Mouse (Mus musculus) embryonic facial prominence, embryonic 11.5 days (tissue): ENCODE data around the gene C1ql2. TPM values are rescaled to one million over a fixed set of nuclear protein-coding genes. Genes with fewer than 3 reads are reported as not detected.

Experiments used
- ATAC-seq: fragments of 200-750 bp; cut with Nextera tagmentation; replicated peaks from 2 replicates; pipeline ENCODE4 v1.8.0; 2017; ENCODE audit warnings: low read depth; ENCODE audit not compliant: insufficient number of reproducible peaks, low FRiP score, low TSS enrichment
- DNase-seq: peaks from one replicate; pipeline ENCODE4 v3.0.0-alpha.2; 2015; ENCODE audit warnings: low spot score
- H3K27ac ChIP-seq: fragments of 300-500 bp; sonication (generic); replicated peaks from 2 replicates; pipeline ENCODE4 v1.5.1; 2014; ENCODE audit warnings: mild to moderate bottlenecking, low read depth, low read length, control low read depth
- H3K27me3 ChIP-seq: fragments of 300-500 bp; sonication (generic); 2 replicates; pipeline ENCODE4 v1.6.1; 2014; ENCODE audit warnings: mild to moderate bottlenecking, low read length, moderate library complexity, mixed read lengths; ENCODE audit not compliant: control insufficient read depth, insufficient read depth
- H3K36me3 ChIP-seq: fragments of 300-500 bp; sonication (generic); replicated peaks from 2 replicates; pipeline ENCODE4 v1.6.1; 2014; ENCODE audit warnings: low read depth, mild to moderate bottlenecking, low read length, moderate library complexity, mixed read lengths; ENCODE audit not compliant: control insufficient read depth, insufficient read depth
- H3K4me1 ChIP-seq: fragments of 300-500 bp; sonication (generic); 2 replicates; pipeline ENCODE4 v1.6.1; 2014; ENCODE audit warnings: low read length, mixed read lengths; ENCODE audit not compliant: control insufficient read depth, insufficient read depth
- H3K4me2 ChIP-seq: fragments of 300-500 bp; sonication (generic); 2 replicates; pipeline ENCODE4 v1.6.1; 2014; ENCODE audit warnings: low read depth, mild to moderate bottlenecking, control low read depth, low read length, moderate library complexity
- H3K4me3 ChIP-seq: fragments of 300-500 bp; sonication (generic); 2 replicates; pipeline ENCODE4 v1.5.1; 2014; ENCODE audit warnings: low read depth, low read length, control low read depth
- H3K9ac ChIP-seq: fragments of 300-500 bp; sonication (generic); replicated peaks from 2 replicates; pipeline ENCODE4 v1.6.1; 2014; ENCODE audit warnings: mild to moderate bottlenecking, control low read depth, low read length
- H3K9me3 ChIP-seq: fragments of 300-500 bp; sonication (generic); replicated peaks from 2 replicates; pipeline ENCODE4 v1.6.1; 2016; ENCODE audit warnings: mild to moderate bottlenecking, low read length, inconsistent platforms, mixed read lengths; ENCODE audit not compliant: control insufficient read depth
- WGBS: fragments of 180-500 bp; shearing (Covaris S2); extraction: QIAGEN DNeasy Blood & Tissue Kit; methylation state at CpG from one replicate; pipeline ENCODE4 v1.1.7; 2014; 5-methylcytosine and 5-hydroxymethylcytosine counted together
- polyA plus RNA-seq: library from polyadenylated mRNA; unstranded; fragments of >200 nt; fragmentation: Nextera tagmentation; extraction: Ambion mirVana; gene quantifications from 2 replicates; pipeline ENCODE4 v1.2.1, GENCODE M21; 2014

The C1ql2 gene
- polyA plus RNA-seq, 1 experiment from 2014 or later = 0.24 TPM

DNA sequence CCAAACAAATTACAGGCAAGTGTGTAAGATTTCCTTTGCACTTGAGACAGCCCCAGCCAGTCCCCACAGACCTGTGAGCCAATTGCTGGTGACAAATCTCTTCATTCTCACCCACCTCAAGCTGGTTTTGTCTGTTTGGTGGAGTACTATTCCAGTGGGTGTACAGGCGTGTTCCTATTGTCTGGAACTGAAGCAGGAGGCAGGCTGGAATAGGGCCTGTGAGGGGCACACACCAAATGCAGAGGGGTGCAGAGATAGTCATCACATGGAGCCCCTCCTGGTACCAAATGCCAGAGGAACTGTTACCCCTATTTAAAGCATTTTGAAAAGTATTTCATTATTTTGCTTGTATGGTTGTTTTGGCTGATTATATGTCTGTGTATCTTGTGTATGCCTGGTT is 12.2 kb upstream of the C1ql2 start:
- H3K4me1 ChIP-seq = no peaks in the 10 kb centered on the region
- no peak overlapping the region for H3K4me2 ChIP-seq
- ATAC-seq = no peak
- no peaks in the 10 kb centered on the region for H3K36me3 ChIP-seq
- no peak overlapping the region for H3K9ac ChIP-seq
- 48% methylated on average over 1 of the region's 1 CpGs for WGBS
- no peak overlapping the region for H3K27ac ChIP-seq
- no peaks in the 10 kb centered on the region for H3K27me3 ChIP-seq
- DNase-seq = no peak
- H3K4me3 ChIP-seq = no peak overlapping the region
- no peaks in the 10 kb centered on the region for H3K9me3 ChIP-seq

DNA sequence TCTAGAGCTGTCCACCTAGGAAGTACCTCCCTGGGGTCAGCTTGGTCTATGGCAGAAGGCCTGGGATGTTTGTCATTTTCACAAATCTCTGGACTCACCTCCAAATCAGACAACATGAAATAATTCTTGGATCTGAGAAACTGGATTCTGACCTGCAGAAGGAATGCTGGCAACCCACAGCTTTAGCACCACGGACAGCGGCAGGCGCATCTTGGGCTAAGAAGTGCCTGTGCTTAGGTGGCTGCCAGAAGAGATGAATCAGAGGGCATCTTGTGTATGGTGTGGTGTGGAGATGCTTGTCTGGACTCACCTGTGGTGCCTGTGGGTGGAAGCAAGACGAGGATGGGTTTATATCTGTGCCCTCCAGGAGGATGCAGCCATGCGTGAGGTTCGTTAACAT is 8.5 kb upstream of the C1ql2 start:
- DNase-seq = peak; percentile 81
- no peaks in the 10 kb centered on the region for H3K4me1 ChIP-seq
- no peaks in the 10 kb centered on the region for H3K27me3 ChIP-seq
- no peak overlapping the region for H3K4me2 ChIP-seq
- WGBS = 43% methylated on average over 6 of the region's 6 CpGs
- no peak overlapping the region for H3K27ac ChIP-seq
- no peaks in the 10 kb centered on the region for H3K9me3 ChIP-seq
- H3K9ac ChIP-seq = no peak overlapping the region
- no peak for ATAC-seq
- H3K36me3 ChIP-seq = no peaks in the 10 kb centered on the region
- H3K4me3 ChIP-seq = no peak overlapping the region

DNA sequence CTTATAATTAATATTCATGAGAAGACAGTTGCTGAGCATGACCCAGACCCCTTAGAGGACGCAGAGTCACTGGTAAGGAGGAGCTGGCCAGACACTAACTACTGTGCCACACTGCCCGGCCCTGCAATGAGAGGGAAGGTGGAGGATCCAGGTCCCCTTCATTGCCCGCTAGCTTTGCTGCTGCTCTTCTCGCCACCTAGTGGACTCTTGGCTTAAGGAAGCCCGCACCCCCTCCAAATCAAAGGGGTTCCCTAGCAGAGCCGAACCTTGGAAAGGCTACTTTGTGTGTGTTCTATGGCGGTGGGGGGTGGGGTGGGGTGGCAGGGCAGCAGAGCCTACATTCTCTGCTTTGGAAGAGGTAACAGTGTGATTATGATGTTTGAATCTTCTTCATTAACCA is 2.4 kb upstream of the C1ql2 start:
- Histone ChIP-seq H3K36me3 (no peaks in the 10 kb centered on the region), H3K4me3 (no peak overlapping the region), H3K27me3 (peaks cover 44% of the 10 kb centered on the region), H3K9ac (no peak overlapping the region), H3K27ac (no peak overlapping the region), H3K4me1 (no peaks in the 10 kb centered on the region; the same call in none of the 2 replicates), H3K9me3 (no peaks in the 10 kb centered on the region), H3K4me2 (no peak overlapping the region)
- DNase-seq (no peak), ATAC-seq (no peak)
- WGBS = 31% methylated on average over 7 of the region's 7 CpGs

DNA sequence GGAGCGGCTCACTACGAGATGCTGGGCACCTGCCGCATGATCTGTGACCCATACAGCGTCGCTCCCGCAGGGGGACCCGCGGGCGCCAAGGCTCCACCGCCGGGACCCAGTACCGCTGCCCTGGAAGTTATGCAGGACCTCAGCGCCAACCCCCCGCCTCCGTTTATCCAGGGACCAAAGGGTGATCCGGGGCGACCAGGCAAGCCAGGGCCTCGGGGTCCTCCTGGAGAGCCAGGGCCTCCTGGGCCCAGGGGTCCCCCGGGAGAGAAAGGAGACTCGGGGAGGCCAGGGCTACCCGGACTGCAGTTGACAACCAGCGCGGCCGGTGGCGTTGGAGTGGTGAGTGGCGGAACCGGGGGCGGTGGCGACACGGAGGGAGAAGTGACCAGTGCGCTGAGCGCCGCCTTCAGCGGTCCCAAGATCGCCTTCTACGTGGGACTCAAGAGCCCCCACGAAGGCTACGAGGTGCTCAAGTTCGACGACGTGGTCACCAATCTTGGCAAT is 842 bp downstream of the C1ql2 start:
- DNase-seq = no peak

DNA sequence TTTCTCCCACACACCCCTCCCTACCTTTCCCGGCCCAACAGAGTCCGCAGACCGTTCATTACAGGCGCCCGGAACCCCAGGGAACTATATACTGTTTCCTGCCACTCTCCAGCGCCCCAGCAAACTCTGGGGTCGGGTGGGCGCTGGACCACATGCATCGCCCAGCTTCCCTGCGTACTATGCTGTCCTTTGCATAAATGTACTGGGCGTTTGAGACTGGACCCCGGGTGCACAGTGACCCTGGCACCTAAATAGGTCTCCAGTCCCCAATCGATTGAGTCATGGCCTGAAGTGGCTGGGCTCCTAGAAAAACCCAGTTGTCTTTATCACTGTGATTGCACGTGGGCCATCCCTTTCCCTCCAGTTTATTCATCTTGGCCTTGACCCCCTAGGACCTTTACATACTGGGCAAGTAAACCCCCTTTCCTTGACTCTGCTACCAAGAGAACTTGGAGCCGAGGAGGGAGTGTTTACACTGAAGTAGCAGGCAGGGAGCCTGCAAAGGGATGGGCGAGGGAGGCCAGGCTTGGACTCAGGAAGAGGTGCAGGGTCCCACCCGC is 1.5 kb downstream of the C1ql2 start:
- DNase-seq = no peak
- H3K9ac ChIP-seq = no peak overlapping the region; the same call in 1 of the 2 replicates
- WGBS = under 1% methylated on average over 17 of the region's 17 CpGs

More for the DNA sequence above, 842 bp downstream of the C1ql2 start:
- no peak overlapping the region for H3K9ac ChIP-seq
- H3K36me3 ChIP-seq = no peaks in the 10 kb centered on the region
- no peak for ATAC-seq
- H3K27ac ChIP-seq = no peak overlapping the region
- no peaks in the 10 kb centered on the region for H3K9me3 ChIP-seq
- no peaks in the 10 kb centered on the region; the same call in none of the 2 replicates for H3K4me1 ChIP-seq
- H3K27me3 ChIP-seq = peaks cover 56% of the 10 kb centered on the region
- peak overlapping the region; percentile 5 for H3K4me2 ChIP-seq
- H3K4me3 ChIP-seq = no peak overlapping the region; the same call in 1 of the 2 replicates
- WGBS = under 1% methylated on average over 40 of the region's 41 CpGs

DNA sequence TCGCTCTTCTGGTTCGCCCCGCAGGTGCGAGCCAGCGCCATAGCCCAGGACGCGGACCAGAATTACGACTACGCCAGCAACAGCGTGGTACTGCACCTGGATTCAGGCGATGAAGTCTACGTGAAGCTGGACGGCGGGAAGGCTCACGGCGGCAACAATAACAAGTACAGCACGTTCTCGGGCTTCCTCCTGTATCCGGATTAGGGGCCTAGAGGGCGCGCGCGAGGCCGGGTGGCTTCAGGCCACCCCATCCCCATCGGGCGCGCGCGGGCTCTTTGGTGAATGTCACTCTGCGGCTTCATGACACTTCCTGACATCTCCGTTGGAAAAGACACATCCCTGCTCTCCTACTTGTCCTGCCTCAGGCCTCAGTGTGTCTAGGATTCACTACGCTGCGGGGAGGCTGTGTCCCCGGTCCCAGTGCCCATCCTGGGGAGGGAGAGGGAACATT is 2.0 kb downstream of the C1ql2 start:
- ATAC-seq (0 out of 2 replicates have a peak, but pooled peaks have one; percentile 4), DNase-seq (peak; percentile 70)
- no peaks in the 10 kb centered on the region for H3K9me3 ChIP-seq
- H3K36me3 ChIP-seq = no peaks in the 10 kb centered on the region
- under 1% methylated on average over 34 of the region's 34 CpGs for WGBS
- H3K4me2 ChIP-seq = peak overlapping the region; percentile 21
- no peak overlapping the region; the same call in 1 of the 2 replicates for H3K9ac ChIP-seq
- peak overlapping the region; percentile 18 for H3K4me3 ChIP-seq
- H3K4me1 ChIP-seq = no peaks in the 10 kb centered on the region; the same call in none of the 2 replicates
- no peak overlapping the region for H3K27ac ChIP-seq
- peaks cover 56% of the 10 kb centered on the region for H3K27me3 ChIP-seq

More for the DNA sequence above, 1.5 kb downstream of the C1ql2 start:
- Histone ChIP-seq H3K27ac (no peak overlapping the region), H3K4me2 (peak overlapping the region; percentile 21), H3K9me3 (no peaks in the 10 kb centered on the region), H3K27me3 (peaks cover 56% of the 10 kb centered on the region), H3K4me1 (no peaks in the 10 kb centered on the region; the same call in none of the 2 replicates), H3K4me3 (peak overlapping the region; percentile 18), H3K36me3 (no peaks in the 10 kb centered on the region)
- peak; percentile 37; the same call in 1 of the 2 replicates for ATAC-seq

DNA sequence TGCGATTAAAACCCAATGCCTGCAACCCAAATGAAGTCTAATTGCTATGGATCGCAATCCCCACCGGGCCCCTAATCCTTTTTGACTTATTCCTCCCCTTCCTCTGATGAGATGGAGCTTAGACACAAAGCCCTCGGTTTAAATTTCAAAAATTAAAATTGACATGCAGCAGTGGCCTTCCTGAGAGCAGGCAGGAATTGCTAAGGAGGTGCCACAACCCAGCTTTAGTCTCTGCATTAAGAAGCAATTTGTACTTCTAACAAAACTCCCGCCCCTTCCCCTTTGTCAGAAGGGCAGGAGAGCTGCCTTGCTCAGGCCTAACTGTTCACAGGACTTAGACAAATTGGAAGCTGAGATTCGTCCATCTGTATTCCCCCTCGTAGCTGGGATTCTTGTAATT is 4.6 kb downstream of the C1ql2 start:
- no peak for DNase-seq
- no peaks in the 10 kb centered on the region for H3K36me3 ChIP-seq
- 14% methylated on average over 7 of the region's 7 CpGs for WGBS
- no peak overlapping the region for H3K9ac ChIP-seq
- H3K9me3 ChIP-seq = no peaks in the 10 kb centered on the region
- no peak overlapping the region for H3K4me3 ChIP-seq
- ATAC-seq = no peak
- H3K4me1 ChIP-seq = no peaks in the 10 kb centered on the region; the same call in none of the 2 replicates
- H3K27ac ChIP-seq = no peak overlapping the region
- H3K4me2 ChIP-seq = no peak overlapping the region
- peaks cover 41% of the 10 kb centered on the region for H3K27me3 ChIP-seq

DNA sequence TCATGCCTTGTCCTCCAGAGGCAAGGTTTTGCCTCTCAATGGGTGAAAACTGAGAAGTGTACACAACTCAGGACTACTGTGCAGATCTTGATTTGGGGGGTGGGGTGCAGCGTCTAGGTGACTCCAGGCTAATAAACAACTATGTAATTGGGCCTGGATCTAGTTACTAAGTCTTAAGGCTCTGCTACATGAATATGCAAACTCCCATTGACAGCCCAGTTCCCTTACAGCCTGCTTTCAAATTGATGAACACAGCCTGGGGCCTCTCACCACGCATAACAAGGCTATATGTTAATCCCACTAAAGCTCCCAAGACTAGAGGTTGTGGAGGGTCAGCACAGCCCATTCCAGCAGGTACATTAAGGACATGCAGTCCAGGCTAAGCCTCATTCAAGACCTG is 14.0 kb downstream of the C1ql2 start:
- WGBS = 30% methylated on average over 2 of the region's 2 CpGs
- ATAC-seq = no peak
- DNase-seq = no peak

More for the DNA sequence above, 14.0 kb downstream of the C1ql2 start:
- Histone ChIP-seq H3K9ac (no peak overlapping the region), H3K4me3 (no peak overlapping the region), H3K27ac (no peak overlapping the region), H3K36me3 (no peaks in the 10 kb centered on the region), H3K27me3 (no peaks in the 10 kb centered on the region), H3K4me2 (no peak overlapping the region), H3K9me3 (no peaks in the 10 kb centered on the region), H3K4me1 (no peaks in the 10 kb centered on the region; the same call in 1 of the 2 replicates)
